ENCODE assay signal across 25 mouse cellular contexts in the genomic region with DNA sequence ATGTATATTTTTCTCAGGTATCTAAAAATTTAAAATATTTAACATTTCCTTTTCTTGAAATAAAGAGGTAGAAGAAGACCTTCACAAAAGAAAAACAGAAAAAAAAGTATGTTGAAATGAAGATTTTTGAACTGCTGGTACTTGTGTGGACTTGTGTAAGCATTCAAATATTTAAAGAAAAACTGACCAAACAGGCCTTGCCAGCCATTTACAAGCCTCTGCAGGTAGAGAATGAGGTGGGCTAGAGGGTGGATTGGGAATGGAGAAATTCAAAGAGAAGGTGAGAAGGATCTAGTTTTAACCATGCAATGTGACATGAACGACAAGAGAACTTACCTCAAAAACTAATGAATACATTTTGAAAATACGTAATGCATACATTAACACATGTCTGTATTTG. TPM values are rescaled to one million over a fixed set of nuclear protein-coding genes. Genes with fewer than 3 reads are reported as not detected.
DNase-seq lines count a peak whose midpoint lies in the region; ATAC-seq and TF ChIP-seq lines count a peak whose summit lies in the region.
"Had no signal": no experiment of that assay in that cellular context is flagged by ENCODE, and none has a peak within 500 bp of the region (broad histone marks: within the 10 kb centered on the region; RNA-seq: fewer than 3 reads in every experiment).

No protein-coding gene starts in this region.

- no peak overlapping the region for H3K9ac ChIP-seq in lung, embryonic 14.5 days
- H3K9ac ChIP-seq in lung, postnatal 0 days (replicated peaks; ENCODE audit: low read depth) = no peak overlapping the region
- no peak overlapping the region for H3K9ac ChIP-seq in embryonic facial prominence, embryonic 14.5 days (ENCODE audit: low read depth, low read length)
- H3K9ac ChIP-seq: embryonic facial prominence, embryonic 12.5 days; forebrain, embryonic 12.5 days; forebrain, embryonic 15.5 days; heart, embryonic 13.5 days; hindbrain, embryonic 12.5 days; hindbrain, embryonic 15.5 days had no signal

- TF ChIP-seq EP300 in lung, postnatal 0 days (IDR thresholded peaks at IDR 0.05) = no peak

- no peak overlapping the region for H3K27ac ChIP-seq in lung, embryonic 14.5 days (ENCODE audit: low read depth)
- H3K27ac ChIP-seq in lung, postnatal 0 days (ENCODE audit: low read length) = no peak overlapping the region
- H3K27ac ChIP-seq in embryonic facial prominence, embryonic 14.5 days (replicated peaks; ENCODE audit: low read depth, low read length) = no peak overlapping the region
- H3K27ac ChIP-seq: embryonic facial prominence, embryonic 12.5 days; forebrain, embryonic 12.5 days; forebrain, embryonic 15.5 days; heart, adult 2 months; heart, embryonic 10.5 days; heart, embryonic 13.5 days; hindbrain, embryonic 12.5 days; hindbrain, embryonic 15.5 days had no signal

- peak; percentile 55 for DNase-seq in lung, embryonic 14.5 days
- no peak for DNase-seq in lung, postnatal 36 days
- DNase-seq in lung, postnatal 0 days (ENCODE audit: low spot score) = peak; percentile 48
- DNase-seq in lung, postnatal 14 days = no peak
- DNase-seq in embryonic facial prominence, embryonic 14.5 days (ENCODE audit: low spot score) = peak; percentile 38
- DNase-seq in adrenal gland, adult (ENCODE audit: inconsistent age in 2 of 2, low spot score in 1 of 2) = no peak
- DNase-seq: adrenal gland, adult 8-10 months; adrenal gland, postnatal 25 days; cerebellum, adult 11-12 months; cerebellum, adult 8-10 months; cerebellum, postnatal 10 days; cerebellum, postnatal 36 days; embryo, embryonic 11 days; gastrocnemius, postnatal 25 days; heart, adult 2 months; heart, postnatal 14 days had no signal

- no peak overlapping the region for H3K4me2 ChIP-seq in lung, embryonic 14.5 days
- H3K4me2 ChIP-seq in lung, postnatal 0 days (replicated peaks; ENCODE audit: low read depth, low read length) = no peak overlapping the region
- H3K4me2 ChIP-seq in embryonic facial prominence, embryonic 14.5 days (ENCODE audit: low read depth, low read length) = no peak overlapping the region
- H3K4me2 ChIP-seq: embryonic facial prominence, embryonic 12.5 days; forebrain, embryonic 12.5 days; forebrain, embryonic 15.5 days; heart, embryonic 13.5 days; hindbrain, embryonic 12.5 days; hindbrain, embryonic 15.5 days had no signal

- H3K36me3 ChIP-seq in lung, embryonic 14.5 days (ENCODE audit: insufficient read depth) = no peaks in the 10 kb centered on the region
- no peaks in the 10 kb centered on the region for H3K36me3 ChIP-seq in lung, postnatal 0 days (ENCODE audit: insufficient read depth, low read length)
- H3K36me3 ChIP-seq in embryonic facial prominence, embryonic 14.5 days (ENCODE audit: control insufficient read depth, insufficient read depth, low read length) = no peaks in the 10 kb centered on the region
- H3K36me3 ChIP-seq: embryonic facial prominence, embryonic 12.5 days; forebrain, embryonic 12.5 days; forebrain, embryonic 15.5 days; heart, embryonic 10.5 days; heart, embryonic 13.5 days; hindbrain, embryonic 12.5 days; hindbrain, embryonic 15.5 days had no signal

- no peak for ATAC-seq in lung, embryonic 14.5 days (ENCODE audit: insufficient read depth)
- ATAC-seq in lung, postnatal 0 days = no peak
- ATAC-seq in embryonic facial prominence, embryonic 14.5 days (ENCODE audit: low read depth) = no peak
- ATAC-seq: CD4-positive, CD25-positive, alpha-beta regulatory T cell, adult 4 months; forebrain, embryonic 15.5 days had no signal

- H3K4me1 ChIP-seq in lung, embryonic 14.5 days (ENCODE audit: insufficient read depth) = no peaks in the 10 kb centered on the region
- no peaks in the 10 kb centered on the region for H3K4me1 ChIP-seq in lung, postnatal 0 days (ENCODE audit: insufficient read depth, low read depth, low read length)
- no peaks in the 10 kb centered on the region for H3K4me1 ChIP-seq in embryonic facial prominence, embryonic 14.5 days (ENCODE audit: control insufficient read depth, insufficient read depth, low read length)
- H3K4me1 ChIP-seq: embryonic facial prominence, embryonic 12.5 days; forebrain, embryonic 12.5 days; forebrain, embryonic 15.5 days; hindbrain, embryonic 12.5 days; hindbrain, embryonic 15.5 days had no signal

- no peak overlapping the region for H3K4me3 ChIP-seq in lung, embryonic 14.5 days (ENCODE audit: low read depth, low read length)
- H3K4me3 ChIP-seq in lung, postnatal 0 days (ENCODE audit: low read depth, low read length) = no peak overlapping the region
- H3K4me3 ChIP-seq in embryonic facial prominence, embryonic 14.5 days (ENCODE audit: low read depth, low read length) = no peak overlapping the region
- H3K4me3 ChIP-seq: embryonic facial prominence, embryonic 12.5 days; erythroblast, embryonic 14.5 days; forebrain, embryonic 12.5 days; forebrain, embryonic 15.5 days; heart, adult 2 months; heart, embryonic 10.5 days; heart, embryonic 13.5 days; hindbrain, embryonic 12.5 days; hindbrain, embryonic 15.5 days had no signal

- TF ChIP-seq CTCF in lung, embryonic 14.5 days (IDR thresholded peaks at IDR 0.05; ENCODE audit: low read depth) = no peak
- no peak for TF ChIP-seq CTCF in lung, postnatal 0 days (IDR thresholded peaks at IDR 0.05)

- no peaks in the 10 kb centered on the region for H3K9me3 ChIP-seq in lung, embryonic 14.5 days (ENCODE audit: low read depth, low read length)
- H3K9me3 ChIP-seq in lung, postnatal 0 days (ENCODE audit: low read length) = no peaks in the 10 kb centered on the region
- peaks cover 2% of the 10 kb centered on the region; the same call in 1 of the 2 replicates for H3K9me3 ChIP-seq in embryonic facial prominence, embryonic 14.5 days (ENCODE audit: control insufficient read depth, low read length)
- H3K9me3 ChIP-seq: embryonic facial prominence, embryonic 12.5 days; forebrain, embryonic 12.5 days; forebrain, embryonic 15.5 days; heart, embryonic 10.5 days; hindbrain, embryonic 12.5 days; hindbrain, embryonic 15.5 days had no signal

- WGBS in lung, embryonic 14.5 days = 70% methylated on average over 2 of the region's 2 CpGs
- WGBS in lung, postnatal 0 days = 64% methylated on average over 2 of the region's 2 CpGs
- 72% methylated on average over 2 of the region's 2 CpGs for WGBS in embryonic facial prominence, embryonic 14.5 days

- no peaks in the 10 kb centered on the region for H3K27me3 ChIP-seq in lung, embryonic 14.5 days (ENCODE audit: insufficient read depth, low read length)
- no peaks in the 10 kb centered on the region for H3K27me3 ChIP-seq in lung, postnatal 0 days (replicated peaks; ENCODE audit: insufficient read depth, low read length)
- no peaks in the 10 kb centered on the region for H3K27me3 ChIP-seq in embryonic facial prominence, embryonic 14.5 days (replicated peaks; ENCODE audit: control insufficient read depth, insufficient read depth, low read length)
- H3K27me3 ChIP-seq: embryonic facial prominence, embryonic 12.5 days; forebrain, embryonic 12.5 days; forebrain, embryonic 15.5 days; heart, embryonic 13.5 days; hindbrain, embryonic 12.5 days; hindbrain, embryonic 15.5 days had no signal

RNA-seq across cellular contexts. Expression of gene Tead1, which starts 9.1 kb away (rescaled TPM):
- 26.5 and 27.6 TPM in 2 replicates for polyA plus RNA-seq in lung, embryonic 14.5 days (2014; fragmentation: Nextera tagmentation; extraction: Ambion mirVana)
- polyA plus RNA-seq in lung, postnatal 0 days (2015; fragmentation: Nextera tagmentation; extraction: Ambion mirVana) = 23.0 and 28.8 TPM in 2 replicates
- polyA plus RNA-seq in embryonic facial prominence, embryonic 14.5 days (2014; fragmentation: Nextera tagmentation; extraction: Ambion mirVana) = 18.0 and 18.2 TPM in 2 replicates
- polyA plus RNA-seq: erythroblast, embryonic 14.5 days had no signal

Comparison
In these comparisons a context has a peak if more than half of its experiments do, and no peak if none do; other contexts are left out.
1. DNase-seq: peak in lung, embryonic 14.5 days (single experiment), lung, postnatal 0 days (single experiment) and embryonic facial prominence, embryonic 14.5 days (single experiment); none in lung, postnatal 36 days (single experiment), lung, postnatal 14 days (single experiment) and adrenal gland, adult (0 of 2).